Mouse (Mus musculus): ENCODE measurements around the gene Cxcl15.

Cxcl15 gene

GRCm38 (mm10) chr5:90778856-90779255, 15.5 kb upstream of the Cxcl15 start:
- no peak for TF ChIP-seq GATA4 (IDR thresholded peaks at IDR 0.05; ENCODE audit: insufficient replicate concordance, low read length)

GRCm38 (mm10) chr5:90783697-90784096, 10.6 kb upstream of the Cxcl15 start:
- TF ChIP-seq GATA4 (IDR thresholded peaks at IDR 0.05; ENCODE audit: insufficient replicate concordance, low read length), result no peak

DNA sequence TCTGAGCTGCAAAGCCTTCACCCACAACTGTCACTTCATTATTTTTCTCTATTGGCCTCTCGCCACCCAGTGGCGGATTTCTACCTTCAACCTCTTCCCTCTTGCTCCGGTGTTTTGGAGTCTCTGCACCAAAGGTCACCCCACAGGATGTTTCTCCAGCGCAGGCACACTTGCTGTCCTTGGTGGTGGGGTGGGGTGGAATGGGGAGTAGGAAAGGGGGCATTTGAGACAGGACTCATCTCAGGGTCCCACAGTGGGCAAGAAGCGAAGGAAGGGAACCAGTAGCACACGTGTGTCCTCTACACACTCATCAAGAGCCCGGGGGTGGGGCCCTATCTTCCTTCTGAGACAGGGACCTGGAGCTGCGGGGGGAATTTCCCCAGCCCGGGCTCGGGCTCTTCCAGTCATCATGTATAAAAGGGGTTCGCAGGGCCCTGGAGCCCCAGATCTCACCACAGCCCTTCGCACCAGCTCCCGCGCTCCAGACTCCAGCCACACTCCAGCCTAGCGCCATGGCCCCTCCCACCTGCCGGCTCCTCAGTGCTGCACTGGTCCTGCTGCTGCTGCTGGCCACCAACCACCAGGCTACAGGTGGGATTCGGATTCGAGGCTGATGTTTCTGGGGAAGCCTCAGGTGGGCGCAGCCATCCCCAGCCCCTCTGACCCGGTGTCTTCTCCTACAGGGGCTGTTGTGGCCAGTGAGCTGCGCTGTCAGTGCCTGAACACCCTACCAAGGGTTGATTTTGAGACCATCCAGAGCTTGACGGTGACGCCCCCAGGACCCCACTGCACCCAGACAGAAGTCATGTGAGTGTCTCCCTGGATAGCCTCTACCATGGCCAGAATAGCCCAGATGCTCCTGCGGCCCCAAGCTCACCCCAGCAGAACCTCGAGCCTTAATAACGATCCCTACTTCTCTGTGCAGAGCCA, 8.4 kb upstream of the Cxcl15 start, which contains the start of gene Cxcl3:
Gene Cxcl3, plus strand, starts transcription at position 445 of the 930 bp plus-strand sequence.
- no peak for TF ChIP-seq GATA4 (IDR thresholded peaks at IDR 0.05; ENCODE audit: insufficient replicate concordance, low read length)

GRCm38 (mm10) chr5:90788114-90788513, 6.2 kb upstream of the Cxcl15 start:
- no peak for TF ChIP-seq GATA4 (IDR thresholded peaks at IDR 0.05; ENCODE audit: insufficient replicate concordance, low read length)

- TF ChIP-seq GATA4 (IDR thresholded peaks at IDR 0.05; ENCODE audit: insufficient replicate concordance, low read length), result 0 out of 2 replicates have a peak, but pooled peaks have one; percentile 18
Measured at GRCm38 (mm10) chr5:90789306-90790073, 4.8 kb upstream of the Cxcl15 start.

DNA sequence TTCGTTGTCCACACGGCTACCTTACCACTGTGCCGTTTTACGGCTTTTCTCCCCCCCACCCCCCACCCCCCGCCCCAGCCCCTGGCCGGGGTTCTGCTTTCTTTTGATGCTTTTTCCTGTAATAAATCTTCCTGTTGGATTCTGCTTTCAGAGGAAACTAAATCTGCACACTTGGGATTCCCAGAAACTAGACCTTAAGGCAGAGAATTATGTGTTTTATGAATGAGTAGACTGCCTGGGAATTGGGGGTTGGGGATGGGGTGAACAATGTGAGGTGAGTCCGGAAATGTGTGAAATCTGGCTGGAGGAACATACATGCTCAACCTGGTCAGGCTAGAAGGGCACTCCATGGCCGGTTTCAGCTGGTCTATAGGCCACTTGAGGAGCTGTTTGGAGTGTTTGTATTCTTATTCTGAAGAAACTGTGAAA, 4.2 kb upstream of the Cxcl15 start:
- TF ChIP-seq GATA4 (IDR thresholded peaks at IDR 0.05; ENCODE audit: insufficient replicate concordance, low read length), result no peak

- no peak for TF ChIP-seq GATA4 (IDR thresholded peaks at IDR 0.05; ENCODE audit: insufficient replicate concordance, low read length)
Measured at GRCm38 (mm10) chr5:90804574-90804973, 10.2 kb downstream of the Cxcl15 start.

DNA sequence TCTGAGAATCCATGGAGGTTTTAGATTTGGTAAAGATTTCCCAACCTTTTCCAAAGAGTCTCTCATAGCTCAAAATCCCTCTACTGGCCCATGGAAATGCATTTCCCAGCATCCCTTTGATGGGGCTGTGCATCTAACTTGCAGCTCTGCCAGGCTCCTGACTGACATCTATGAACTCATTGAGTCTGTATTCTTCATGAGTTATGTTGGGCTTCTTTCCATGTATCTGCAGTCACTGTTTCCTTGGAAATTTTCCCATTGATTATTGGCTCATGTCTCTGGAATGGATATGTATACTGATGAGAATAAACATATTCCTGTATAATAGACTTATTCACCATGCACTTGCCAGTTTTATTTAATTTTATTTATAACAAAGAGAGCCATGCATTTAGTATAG, 11.7 kb downstream of the Cxcl15 start:
- TF ChIP-seq GATA4 (IDR thresholded peaks at IDR 0.05; ENCODE audit: insufficient replicate concordance, low read length), result no peak

DNA sequence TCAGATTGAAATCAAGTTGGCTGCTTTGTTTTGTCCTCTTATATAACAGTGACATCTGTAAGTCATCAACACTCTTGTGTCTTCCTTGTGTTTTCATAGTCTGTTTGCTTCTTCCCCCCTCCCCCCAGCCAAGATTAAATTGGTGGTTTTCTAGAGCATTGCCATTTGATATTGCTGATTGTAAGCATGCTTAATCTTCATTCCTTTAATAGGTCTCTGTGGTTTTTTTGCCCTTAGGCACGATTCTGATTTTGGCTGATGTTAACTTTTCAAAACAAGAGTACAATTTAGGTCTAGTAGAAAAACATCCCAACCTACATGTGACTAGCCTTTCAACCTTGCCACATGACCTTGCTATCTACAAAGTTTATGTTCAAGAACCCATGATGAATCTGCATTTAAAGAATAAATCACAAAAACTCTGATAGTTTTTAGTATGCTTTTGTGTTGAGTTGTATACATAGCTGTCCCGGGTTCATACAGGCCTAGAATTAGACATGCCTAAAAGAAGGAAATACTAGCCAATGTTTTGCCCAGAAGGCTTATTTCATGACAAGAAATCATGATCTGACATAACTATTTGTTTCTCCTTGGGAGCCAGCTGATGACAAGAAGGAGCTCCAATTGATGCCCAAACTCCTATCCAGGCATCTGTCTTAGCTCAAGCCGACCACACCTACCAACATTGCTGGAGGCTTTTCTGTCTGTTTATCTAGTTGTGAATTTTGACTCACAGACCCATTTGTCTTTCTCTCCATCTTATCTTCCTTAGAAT, 13.0 kb downstream of the Cxcl15 start:
- TF ChIP-seq GATA4 (IDR thresholded peaks at IDR 0.05; ENCODE audit: insufficient replicate concordance, low read length), result no peak

DNA sequence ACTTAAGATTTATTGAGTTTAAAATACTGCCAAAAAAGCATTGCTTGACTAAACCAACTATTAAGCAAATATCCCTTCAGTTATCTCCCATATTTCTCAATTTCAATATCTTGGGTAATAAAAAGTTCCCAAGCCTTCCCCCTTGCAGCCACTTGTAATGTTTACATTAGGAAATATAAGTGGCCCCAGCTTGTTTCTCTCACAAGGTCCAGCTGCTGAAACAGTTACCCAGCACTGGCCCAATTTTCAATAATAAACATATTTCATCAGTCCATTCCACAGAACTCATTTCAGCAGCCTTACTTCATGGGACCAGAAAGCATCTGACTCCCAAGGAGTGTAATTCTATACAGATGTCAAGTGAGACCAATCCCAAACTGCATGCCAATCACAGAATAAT, 25.4 kb downstream of the Cxcl15 start:
- no peak for TF ChIP-seq GATA4 (IDR thresholded peaks at IDR 0.05; ENCODE audit: insufficient replicate concordance, low read length)

DNA sequence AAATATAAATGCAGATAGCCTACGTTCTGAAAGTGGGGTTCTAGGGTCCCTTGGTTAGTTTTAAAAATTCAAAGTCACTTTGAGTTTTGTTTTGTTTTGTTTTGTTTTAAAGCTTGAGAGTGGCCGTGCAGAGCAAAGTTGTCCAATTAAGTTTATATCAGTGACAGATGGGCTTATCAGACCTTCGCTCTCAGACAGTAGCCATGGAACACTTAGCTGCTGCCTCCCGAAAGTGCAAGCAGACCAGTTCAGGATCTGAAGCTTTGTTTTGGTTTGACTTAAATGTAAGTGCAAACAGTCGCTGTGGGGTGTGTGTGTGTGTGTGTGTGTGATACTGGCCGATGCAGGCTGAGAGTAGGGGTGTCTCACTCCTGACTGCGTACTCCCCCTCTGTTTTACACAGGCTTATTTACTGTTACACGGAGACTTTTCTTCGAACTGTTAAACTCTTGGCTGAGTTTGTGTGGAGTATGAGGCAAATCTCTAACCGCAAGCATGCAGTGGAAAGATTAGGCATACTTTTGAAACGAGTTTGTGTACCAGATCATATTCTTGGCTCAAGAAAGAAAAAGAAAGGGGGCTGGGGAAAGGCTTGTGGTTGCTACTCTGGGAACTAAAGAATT, 37.9 kb downstream of the Cxcl15 start:
- TF ChIP-seq GATA4 (IDR thresholded peaks at IDR 0.05; ENCODE audit: insufficient replicate concordance, low read length), result 0 out of 2 replicates have a peak, but pooled peaks have one; percentile 8

GRCm38 (mm10) chr5:90832768-90833388, 38.5 kb downstream of the Cxcl15 start:
- TF ChIP-seq GATA4 (IDR thresholded peaks at IDR 0.05; ENCODE audit: insufficient replicate concordance, low read length), result no peak

DNA sequence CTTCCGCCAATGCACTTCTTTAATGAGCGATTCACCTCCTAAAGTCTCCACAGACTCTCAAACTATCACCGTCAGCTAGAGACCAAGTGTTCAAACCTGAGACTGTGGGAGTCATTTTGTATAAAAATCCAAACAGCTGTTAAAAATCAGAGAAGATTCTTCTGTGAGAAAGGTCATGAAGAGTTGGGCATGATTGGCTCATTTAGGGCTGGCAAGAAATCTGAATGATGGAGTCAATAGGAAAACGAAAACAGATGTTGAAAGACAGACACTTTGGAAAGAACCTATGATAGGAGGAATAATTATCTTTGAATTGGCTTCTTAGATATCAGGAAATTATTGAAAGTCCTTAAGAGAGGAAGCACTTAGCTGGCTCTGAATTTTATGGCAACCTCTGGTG, 40.1 kb downstream of the Cxcl15 start:
- no peak for TF ChIP-seq GATA4 (IDR thresholded peaks at IDR 0.05; ENCODE audit: insufficient replicate concordance, low read length)

DNA sequence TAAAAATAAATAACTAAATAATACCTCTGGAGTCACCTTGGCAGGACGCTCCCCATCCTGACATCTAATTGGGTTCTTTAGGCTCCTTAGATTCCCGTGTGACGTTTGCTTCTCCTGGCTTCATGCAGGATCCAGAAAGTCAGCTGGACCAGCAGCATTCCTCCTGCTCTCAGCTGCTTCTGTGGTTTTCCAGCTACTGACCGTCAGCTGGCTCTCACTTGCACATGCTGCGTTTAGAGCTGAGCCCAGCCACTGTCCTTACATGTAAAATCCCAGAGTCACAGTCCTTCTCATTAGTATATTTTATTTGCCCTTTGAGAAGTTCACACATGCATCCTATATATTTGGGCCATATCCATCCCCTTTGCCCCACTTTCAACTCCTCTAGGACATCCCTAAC, 44.2 kb downstream of the Cxcl15 start:
- TF ChIP-seq GATA4 (IDR thresholded peaks at IDR 0.05; ENCODE audit: insufficient replicate concordance, low read length), result no peak

All from liver, adult (tissue).